Comparison of ENCODE assay signal across 8 mouse cellular contexts in the genomic region with DNA sequence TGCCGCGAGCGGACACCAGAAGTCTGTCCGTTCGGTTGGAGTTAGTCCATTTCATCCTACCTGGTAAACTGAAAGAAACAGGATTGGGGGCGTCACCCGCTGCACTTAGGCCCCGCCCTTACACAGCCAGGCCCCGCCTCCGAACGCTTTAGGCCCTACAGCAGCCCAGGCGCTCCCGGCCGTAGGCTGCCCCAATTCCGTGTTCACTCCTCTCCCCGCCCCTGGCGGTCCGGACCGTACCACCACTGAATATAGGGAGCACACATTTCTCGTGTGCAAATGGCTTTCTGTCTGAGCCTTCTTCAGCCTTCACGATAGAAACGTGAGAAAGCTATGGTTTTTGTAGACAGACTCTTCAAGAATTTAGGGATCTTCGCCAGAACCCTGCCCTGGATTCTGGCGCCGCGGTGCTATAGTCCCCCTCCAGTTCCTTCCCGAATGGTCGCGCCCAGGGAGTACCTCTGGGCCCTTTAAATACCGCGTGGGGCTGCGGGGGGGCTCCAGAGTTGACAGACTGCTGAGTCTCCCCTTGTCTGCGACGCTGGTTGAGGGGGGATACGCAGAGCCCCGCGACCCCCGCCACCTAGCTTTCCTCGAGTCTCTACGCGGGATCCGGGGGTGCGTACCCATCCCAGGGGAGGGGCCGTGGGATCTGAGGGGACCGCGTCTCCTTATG. TPM values are rescaled to one million over a fixed set of nuclear protein-coding genes. Genes with fewer than 3 reads are reported as not detected.
DNase-seq lines count a peak whose midpoint lies in the region; ATAC-seq lines count a peak whose summit lies in the region.

A gene (plus strand): TSS at position 232 of the 676 bp plus-strand sequence.

- WGBS in heart, embryonic 13.5 days: under 1% methylated on average over 46 of the region's 46 CpGs
- under 1% methylated on average over 46 of the region's 46 CpGs for WGBS in liver, embryonic 12.5 days (ENCODE audit: insufficient replicate concordance)
- WGBS in stomach, embryonic 15.5 days: under 1% methylated on average over 46 of the region's 46 CpGs

- H3K27me3 ChIP-seq in heart, embryonic 13.5 days (replicated peaks): 0 out of 2 replicates have a peak, but pooled peaks cover 7% of the 10 kb centered on the region
- H3K27me3 ChIP-seq in liver, embryonic 12.5 days (replicated peaks): 0 out of 2 replicates have a peak, but pooled peaks cover 10% of the 10 kb centered on the region
- no peaks in the 10 kb centered on the region for H3K27me3 ChIP-seq in stomach, embryonic 15.5 days (replicated peaks)

- peak within 1 kb of the TSS; percentile 90 for H3K4me2 ChIP-seq in heart, embryonic 13.5 days
- peak within 1 kb of the TSS; percentile 92 for H3K4me2 ChIP-seq in liver, embryonic 12.5 days
- H3K4me2 ChIP-seq in stomach, embryonic 15.5 days: peak within 1 kb of the TSS; percentile 89

- H3K36me3 ChIP-seq in heart, embryonic 13.5 days: no peaks in the 10 kb centered on the region
- no peaks in the 10 kb centered on the region for H3K36me3 ChIP-seq in liver, embryonic 12.5 days
- no peaks in the 10 kb centered on the region for H3K36me3 ChIP-seq in stomach, embryonic 15.5 days

- H3K4me1 ChIP-seq in brown adipose tissue, adult 24 weeks (ENCODE audit: control insufficient read depth, insufficient read depth, insufficient read length, low read length): peaks cover 20% of the 10 kb centered on the region
- peaks cover 32% of the 10 kb centered on the region for H3K4me1 ChIP-seq in heart, embryonic 13.5 days
- peaks cover 50% of the 10 kb centered on the region for H3K4me1 ChIP-seq in liver, embryonic 12.5 days
- 0 out of 2 replicates have a peak, but pooled peaks cover 9% of the 10 kb centered on the region for H3K4me1 ChIP-seq in stomach, embryonic 15.5 days

- H3K9me3 ChIP-seq in heart, embryonic 13.5 days: no peaks in the 10 kb centered on the region
- no peaks in the 10 kb centered on the region for H3K9me3 ChIP-seq in liver, embryonic 12.5 days (replicated peaks)
- H3K9me3 ChIP-seq in stomach, embryonic 15.5 days: no peaks in the 10 kb centered on the region

- peak; percentile 97 for DNase-seq in CD4-positive, CD25-positive, alpha-beta regulatory T cell, adult 2 months (ENCODE audit: low read depth, low spot score)
- DNase-seq in fat pad, adult 2 months (ENCODE audit: extremely low read depth, low read depth, low spot score): peak; percentile 46
- peak; percentile 96 for DNase-seq in kidney, postnatal 10 days
- DNase-seq in natural killer cell, adult 2 months (ENCODE audit: low spot score in 2 of 2): peak; percentile 93 to 95

- ATAC-seq in heart, embryonic 13.5 days (ENCODE audit: extremely low read depth, insufficient number of reproducible peaks, low FRiP score, low TSS enrichment): peak; percentile 97
- ATAC-seq in liver, embryonic 12.5 days: peak; percentile 94
- ATAC-seq in stomach, embryonic 15.5 days (ENCODE audit: insufficient read depth, low FRiP score, low read depth): peak; percentile 97

- peak within 1 kb of the TSS; percentile 97 for H3K27ac ChIP-seq in brown adipose tissue, adult 24 weeks (replicated peaks; ENCODE audit: low read depth, low read length)
- peak within 1 kb of the TSS; percentile 85 for H3K27ac ChIP-seq in heart, embryonic 13.5 days (replicated peaks)
- peak within 1 kb of the TSS; percentile 96 for H3K27ac ChIP-seq in liver, embryonic 12.5 days
- H3K27ac ChIP-seq in stomach, embryonic 15.5 days: peak within 1 kb of the TSS; percentile 77

- H3K4me3 ChIP-seq in brown adipose tissue, adult 24 weeks (ENCODE audit: insufficient read depth, low read depth, low read length): peak within 1 kb of the TSS; percentile 99
- peak within 1 kb of the TSS; percentile 83 for H3K4me3 ChIP-seq in heart, embryonic 13.5 days
- H3K4me3 ChIP-seq in liver, embryonic 12.5 days: peak within 1 kb of the TSS; percentile 77
- peak within 1 kb of the TSS; percentile 91 for H3K4me3 ChIP-seq in stomach, embryonic 15.5 days (replicated peaks)

- peak within 1 kb of the TSS; percentile 87 for H3K9ac ChIP-seq in heart, embryonic 13.5 days
- peak within 1 kb of the TSS; percentile 76 for H3K9ac ChIP-seq in liver, embryonic 12.5 days
- peak within 1 kb of the TSS; percentile 56; the same call in 1 of the 2 replicates for H3K9ac ChIP-seq in stomach, embryonic 15.5 days

RNA-seq across cellular contexts. Expression of the gene that starts here (rescaled TPM):
- 8.9 and 11.0 TPM in 2 replicates for polyA plus RNA-seq in brown adipose tissue, adult 24 weeks (2012; ENCODE audit: insufficient read depth, insufficient read length, missing spikeins)
- polyA plus RNA-seq in heart, embryonic 13.5 days (2015; fragmentation: Nextera tagmentation; extraction: Ambion mirVana): 27.9 and 30.6 TPM in 2 replicates
- 28.1 and 28.7 TPM in 2 replicates for polyA plus RNA-seq in liver, embryonic 12.5 days (2016; fragmentation: Nextera tagmentation; extraction: Ambion mirVana)
- polyA plus RNA-seq in stomach, embryonic 15.5 days (2015; fragmentation: Nextera tagmentation; extraction: Ambion mirVana): 16.0 and 19.7 TPM in 2 replicates

Comparison
In these comparisons a context has a peak if more than half of its experiments do, and no peak if none do; other contexts are left out.
1. Peak in every context shown above with its lines: DNase-seq, ATAC-seq, H3K4me3 ChIP-seq and H3K27ac ChIP-seq.
2. DNase-seq: peak in every context shown above with its lines; median percentile 97 in CD4-positive, CD25-positive, alpha-beta regulatory T cell, adult 2 months; 96 in kidney, postnatal 10 days; 94 in natural killer cell, adult 2 months; 46 in fat pad, adult 2 months.